Mouse (Mus musculus): ENCODE results near the gene Lrp1.

DNA sequence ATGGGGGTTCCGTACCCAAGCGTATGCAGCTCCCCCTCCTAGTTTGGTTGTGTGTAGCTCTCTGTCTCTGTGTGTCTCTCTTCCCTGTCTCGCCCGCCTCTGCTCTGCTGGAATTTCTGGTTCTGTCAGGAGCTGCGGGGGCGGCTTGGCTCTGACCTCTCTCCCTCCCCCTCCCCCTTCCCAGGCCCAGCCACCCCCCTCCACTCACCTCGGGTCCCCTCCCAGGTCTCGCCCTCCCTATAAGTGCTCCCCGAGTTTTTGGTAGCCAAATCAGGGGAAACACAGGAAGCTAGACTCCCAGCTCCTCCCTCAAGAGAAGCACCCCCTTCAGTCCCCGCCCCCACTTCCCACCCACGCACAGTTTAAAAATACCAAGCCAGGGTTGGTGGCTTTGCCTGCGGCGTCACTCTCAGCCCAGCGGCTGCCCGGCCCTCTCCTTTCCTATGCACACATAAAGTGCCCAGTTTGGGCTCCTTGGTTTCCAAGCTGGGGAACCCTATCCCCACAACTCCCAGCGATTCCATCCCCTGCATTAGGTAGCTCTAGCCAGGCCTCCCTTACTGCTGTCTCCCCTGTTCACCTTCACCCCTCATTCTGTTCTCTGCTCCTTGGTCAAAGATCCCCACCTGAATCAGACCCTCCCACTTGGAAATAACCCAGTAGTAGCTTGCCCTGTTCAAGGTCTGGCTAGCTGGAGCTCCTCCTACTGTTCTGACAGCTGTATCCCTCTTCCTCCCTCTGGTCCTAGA, 41.1 kb upstream of the Lrp1 start:
- no peak for TF ChIP-seq GATA1 (IDR thresholded peaks at IDR 0.05; ENCODE audit: low read depth, low read length)
- no peak for TF ChIP-seq CTCF (IDR thresholded peaks at IDR 0.05 in 2 of 3, conservative IDR thresholded peaks at IDR 0.05 in 1 of 3; ENCODE audit: control insufficient read depth in 1 of 3, insufficient read depth in 1 of 3, low read depth in 2 of 3, low read length in 3 of 3, poor library complexity in 1 of 3, severe bottlenecking in 1 of 3)
- TF ChIP-seq MAX (IDR thresholded peaks at IDR 0.05; ENCODE audit: low read length) = no peak
- TF ChIP-seq POLR2A (IDR thresholded peaks at IDR 0.05; ENCODE audit: control insufficient read depth in 1 of 2, insufficient read depth in 1 of 2, low read depth in 1 of 2, low read length in 2 of 2, poor library complexity in 1 of 2) = no peak; a peak in 1 of 4 replicates
- no peak for TF ChIP-seq USF1 (IDR thresholded peaks at IDR 0.05; ENCODE audit: low read depth, low read length)
- no peak for TF ChIP-seq E2F4 (IDR thresholded peaks at IDR 0.05; ENCODE audit: borderline replicate concordance, low read depth, low read length)
- no peak for TF ChIP-seq RAD21 (IDR thresholded peaks at IDR 0.05; ENCODE audit: low read depth, low read length)

Measured in MEL (cell line).